Mouse (Mus musculus) T-cell, adult 2 months (primary cell): ENCODE measurements around the gene Ppp6r3.
A peak's percentile ranks its signal among the peaks of the same experiment; 100 is the strongest.
"Not testable (repeated sequence)": the region's sequence is repeated elsewhere in the genome, so short reads cannot be mapped to it uniquely, and the experiment has no call there.

Experiments
- DNase-seq: peaks from one replicate; pipeline ENCODE4 v3.0.0; 2022; ENCODE audit warnings: low spot score

The Ppp6r3 gene

GRCm38 (mm10) chr19:3575276-3575631, 295 bp downstream of the Ppp6r3 start:
- no peak for DNase-seq

- peak; percentile 10 for DNase-seq
These were observed 905 bp downstream of the Ppp6r3 start for GRCm38 (mm10) chr19:3574593-3575094.

GRCm38 (mm10) chr19:3564309-3564708, 11.2 kb downstream of the Ppp6r3 start:
- DNase-seq = no peak

GRCm38 (mm10) chr19:3562752-3563151, 12.8 kb downstream of the Ppp6r3 start:
- no peak for DNase-seq

GRCm38 (mm10) chr19:3562298-3562697, 13.3 kb downstream of the Ppp6r3 start:
- DNase-seq = no peak

- no peak for DNase-seq
These were observed 19.3 kb downstream of the Ppp6r3 start for GRCm38 (mm10) chr19:3556169-3556827.

GRCm38 (mm10) chr19:3554785-3555184, 20.8 kb downstream of the Ppp6r3 start:
- no peak for DNase-seq

- DNase-seq = no peak
These were observed 23.9 kb downstream of the Ppp6r3 start for GRCm38 (mm10) chr19:3551573-3552159.

GRCm38 (mm10) chr19:3550101-3550500, 25.4 kb downstream of the Ppp6r3 start:
- no peak for DNase-seq

- DNase-seq = no peak
These were observed 26.3 kb downstream of the Ppp6r3 start for GRCm38 (mm10) chr19:3549263-3549662.

GRCm38 (mm10) chr19:3548311-3548710, 27.2 kb downstream of the Ppp6r3 start:
- no peak for DNase-seq

- no peak for DNase-seq
These were observed 30.6 kb downstream of the Ppp6r3 start for GRCm38 (mm10) chr19:3544995-3545394.

GRCm38 (mm10) chr19:3542591-3542990, 33.0 kb downstream of the Ppp6r3 start:
- DNase-seq = no peak

- DNase-seq = no peak
These were observed 34.6 kb downstream of the Ppp6r3 start for GRCm38 (mm10) chr19:3540997-3541396.

GRCm38 (mm10) chr19:3540254-3540653, 35.3 kb downstream of the Ppp6r3 start:
- DNase-seq = no peak

GRCm38 (mm10) chr19:3539456-3539855, 36.1 kb downstream of the Ppp6r3 start:
- DNase-seq = no peak

GRCm38 (mm10) chr19:3537658-3538057, 37.9 kb downstream of the Ppp6r3 start:
- DNase-seq = no peak

GRCm38 (mm10) chr19:3534945-3535344, 40.6 kb downstream of the Ppp6r3 start:
- DNase-seq = no peak

GRCm38 (mm10) chr19:3533266-3533966, 42.1 kb downstream of the Ppp6r3 start:
- DNase-seq = not testable (repeated sequence)

- DNase-seq = no peak
These were observed 42.8 kb downstream of the Ppp6r3 start for GRCm38 (mm10) chr19:3532717-3533260.

- DNase-seq = peak; percentile 29
These were observed 45.8 kb downstream of the Ppp6r3 start for GRCm38 (mm10) chr19:3529781-3530180.

- DNase-seq = no peak
These were observed 46.9 kb downstream of the Ppp6r3 start for GRCm38 (mm10) chr19:3528646-3529045.

GRCm38 (mm10) chr19:3527531-3527930, 48.0 kb downstream of the Ppp6r3 start:
- no peak for DNase-seq
